Mouse (Mus musculus) intestine, embryonic 14.5 days (tissue): Measurements from ENCODE around the gene Lias. TPM values are rescaled to one million over a fixed set of nuclear protein-coding genes. Genes with fewer than 3 reads are reported as not detected.

Experiments
- ATAC-seq: fragments of 200-750 bp; cut with Nextera tagmentation; replicated peaks from 2 replicates; pipeline ENCODE4 v1.8.0; 2017; ENCODE audit warnings: low read depth, moderate number of reproducible peaks, moderate TSS enrichment, moderate library complexity; ENCODE audit not compliant: low FRiP score, low TSS enrichment
- DNase-seq: peaks from one replicate; pipeline ENCODE4 v3.0.0-alpha.2; 2018; ENCODE audit warnings: low spot score
- H3K27ac ChIP-seq: fragments of 300-500 bp; sonication (generic); 2 replicates; pipeline ENCODE4 v1.5.1; 2014; ENCODE audit warnings: low read depth, mild to moderate bottlenecking, control low read depth
- H3K27me3 ChIP-seq: fragments of 300-500 bp; sonication (generic); replicated peaks from 2 replicates; pipeline ENCODE4 v1.6.1; 2014; ENCODE audit warnings: low read length, control low read depth; ENCODE audit not compliant: control insufficient read depth, insufficient read depth
- H3K36me3 ChIP-seq: fragments of 300-500 bp; sonication (generic); 2 replicates; pipeline ENCODE4 v1.6.1; 2014; ENCODE audit warnings: low read length, control low read depth; ENCODE audit not compliant: control insufficient read depth, insufficient read depth
- H3K4me1 ChIP-seq: fragments of 300-500 bp; sonication (generic); replicated peaks from 2 replicates; pipeline ENCODE4 v1.6.1; 2014; ENCODE audit warnings: low read length, control low read depth, mixed read lengths; ENCODE audit not compliant: control insufficient read depth, insufficient read depth
- H3K4me2 ChIP-seq: fragments of 300-500 bp; sonication (generic); 2 replicates; pipeline ENCODE4 v1.6.1; 2014; ENCODE audit warnings: low read length
- H3K4me3 ChIP-seq: fragments of 300-500 bp; sonication (generic); 2 replicates; pipeline ENCODE4 v1.5.1; 2014; ENCODE audit warnings: low read depth, low read length, control low read depth, mixed read lengths
- H3K9ac ChIP-seq: fragments of 300-500 bp; sonication (generic); 2 replicates; pipeline ENCODE4 v1.6.1; 2014; ENCODE audit warnings: mild to moderate bottlenecking, low read length
- H3K9me3 ChIP-seq: fragments of 300-500 bp; sonication (generic); 2 replicates; pipeline ENCODE4 v1.6.1; 2016; ENCODE audit warnings: low read length, control low read depth; ENCODE audit not compliant: control insufficient read depth
- WGBS: fragments of 180-500 bp; shearing (Covaris S2); extraction: QIAGEN DNeasy Blood & Tissue Kit; methylation state at CpG from one replicate; pipeline ENCODE4 v1.1.7; 2014; 5-methylcytosine and 5-hydroxymethylcytosine counted together
- polyA plus RNA-seq: library from polyadenylated mRNA; unstranded; fragments of >200 nt; fragmentation: Nextera tagmentation; extraction: Ambion mirVana; gene quantifications from 2 replicates; pipeline ENCODE4 v1.2.1, GENCODE M21; 2014

Lias gene
- polyA plus RNA-seq, 1 experiment from 2014 or later: 61.9 TPM

DNA sequence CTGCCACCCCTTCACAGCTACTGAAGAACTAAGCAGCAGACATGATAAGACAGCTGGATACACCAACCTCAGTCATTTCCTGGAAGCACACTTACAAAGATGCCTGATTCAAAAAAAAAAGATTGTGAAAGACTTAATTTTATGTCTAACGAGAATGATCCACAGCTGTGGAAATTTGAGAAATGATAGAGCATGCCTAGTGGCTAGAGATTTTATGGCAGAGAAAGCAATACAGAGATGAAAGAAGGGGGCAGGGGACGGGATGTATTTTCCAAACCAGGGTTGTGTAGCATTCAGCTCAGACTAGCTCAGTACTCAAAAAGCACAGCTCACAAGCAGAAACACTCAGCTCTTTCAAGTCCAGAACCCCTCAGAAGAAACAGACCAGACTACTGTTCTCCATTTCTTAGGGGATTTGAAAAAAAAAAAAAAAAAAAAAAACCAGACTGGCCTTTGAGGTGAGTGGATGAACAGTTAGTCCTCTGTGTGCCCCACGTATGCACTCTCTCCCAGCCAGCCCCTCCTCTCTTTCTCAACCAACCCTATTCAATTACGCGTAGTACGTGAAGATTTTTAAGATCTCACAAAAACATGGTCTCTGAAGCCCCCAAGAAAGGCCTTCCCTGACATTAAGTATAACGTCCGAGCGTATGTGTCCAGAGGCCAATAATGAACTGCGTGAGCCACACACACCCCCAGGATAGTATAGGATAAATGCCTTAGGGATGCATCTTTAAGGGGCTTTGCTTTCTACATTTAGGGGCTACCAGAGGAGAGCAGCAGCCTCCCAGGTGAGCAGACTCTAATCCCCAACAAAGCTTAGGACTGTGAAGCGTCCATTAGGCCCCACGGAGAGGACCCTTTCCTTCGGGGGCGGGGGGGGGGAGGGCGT lies 43.4 kb downstream of the Lias start:
- Histone ChIP-seq H3K4me2 (peak overlapping the region; percentile 76), H3K27me3 (no peaks in the 10 kb centered on the region), H3K9ac (peak overlapping the region; percentile 78), H3K36me3 (no peaks in the 10 kb centered on the region), H3K4me1 (peaks cover 14% of the 10 kb centered on the region), H3K4me3 (peak overlapping the region; percentile 77), H3K27ac (peak overlapping the region; percentile 69), H3K9me3 (no peaks in the 10 kb centered on the region)
- DNase-seq (no peak), ATAC-seq (no peak)
- WGBS: 5% methylated on average over 15 of the region's 15 CpGs

DNA sequence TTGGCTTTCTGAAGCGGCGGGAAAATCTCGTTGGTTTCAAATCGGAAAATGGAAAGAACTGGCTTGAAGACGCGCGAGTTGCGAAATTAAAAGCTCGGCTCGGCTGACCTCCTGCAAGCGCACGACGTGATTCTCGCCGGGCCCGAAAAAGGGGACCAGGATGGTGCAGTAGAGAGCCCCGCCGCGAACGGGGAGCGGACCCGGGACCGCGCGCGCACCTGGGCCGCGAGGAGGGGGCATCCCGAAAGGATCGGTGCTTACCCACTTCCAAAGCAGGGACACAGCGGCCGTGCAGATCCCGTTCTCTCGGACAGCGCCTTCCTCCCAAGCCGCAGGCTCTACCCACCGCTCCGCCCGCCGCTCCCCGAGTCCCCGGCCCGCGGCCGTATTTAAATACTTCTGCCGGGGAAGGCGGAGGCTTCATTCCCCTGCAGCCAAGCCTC lies 44.1 kb downstream of the Lias start:
- Histone ChIP-seq H3K4me2 (peak overlapping the region; percentile 76), H3K4me1 (peaks cover 14% of the 10 kb centered on the region), H3K4me3 (peak overlapping the region; percentile 77), H3K27ac (peak overlapping the region; percentile 69), H3K36me3 (no peaks in the 10 kb centered on the region), H3K9me3 (no peaks in the 10 kb centered on the region), H3K9ac (peak overlapping the region; percentile 78), H3K27me3 (no peaks in the 10 kb centered on the region)
- ATAC-seq (no peak), DNase-seq (no peak)
- WGBS: under 1% methylated on average over 44 of the region's 47 CpGs

DNA sequence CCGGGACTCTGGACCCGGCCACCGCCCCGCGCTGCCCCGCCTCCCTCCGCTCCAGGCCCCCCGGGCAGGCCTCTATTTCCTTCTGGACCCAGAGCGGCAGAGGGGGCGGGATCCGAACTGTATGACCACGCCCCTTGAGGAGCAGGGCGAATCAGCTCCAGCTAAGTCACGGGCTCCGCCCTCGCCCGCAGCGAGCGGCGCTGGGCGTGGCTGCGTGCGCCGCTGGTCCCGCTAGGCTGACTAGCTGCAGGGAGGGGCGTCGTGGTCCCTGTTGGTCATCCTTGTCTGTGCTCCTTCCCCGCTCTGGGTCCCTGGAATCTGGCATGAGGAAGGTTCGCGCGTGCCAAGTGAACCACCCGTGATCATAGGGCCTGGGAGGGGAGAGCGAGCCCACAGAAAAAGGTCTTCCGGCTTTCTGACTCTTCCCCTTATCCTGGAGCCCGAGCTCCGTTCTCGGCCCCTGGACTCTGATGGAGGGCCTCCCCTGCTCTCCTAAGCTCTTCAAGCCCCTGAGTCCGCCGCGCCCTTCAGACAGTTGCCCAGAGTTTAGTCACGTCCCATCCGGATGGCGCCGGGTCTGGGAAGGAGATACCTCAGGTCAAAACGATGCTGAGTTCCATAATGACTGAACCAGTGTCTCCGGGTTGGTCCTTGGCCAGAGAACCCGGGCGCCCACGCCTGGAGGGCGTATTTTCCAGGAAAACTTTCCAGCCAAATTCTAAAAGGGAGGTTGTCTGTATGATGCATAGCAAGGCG lies 44.7 kb downstream of the Lias start, which contains the start of gene Ugdh:
TSS of gene Ugdh (minus strand) at position 144 of the 756 bp plus-strand sequence.
- peak; percentile 97 for ATAC-seq
- under 1% methylated on average over 51 of the region's 51 CpGs for WGBS
- no peaks in the 10 kb centered on the region for H3K9me3 ChIP-seq

DNA sequence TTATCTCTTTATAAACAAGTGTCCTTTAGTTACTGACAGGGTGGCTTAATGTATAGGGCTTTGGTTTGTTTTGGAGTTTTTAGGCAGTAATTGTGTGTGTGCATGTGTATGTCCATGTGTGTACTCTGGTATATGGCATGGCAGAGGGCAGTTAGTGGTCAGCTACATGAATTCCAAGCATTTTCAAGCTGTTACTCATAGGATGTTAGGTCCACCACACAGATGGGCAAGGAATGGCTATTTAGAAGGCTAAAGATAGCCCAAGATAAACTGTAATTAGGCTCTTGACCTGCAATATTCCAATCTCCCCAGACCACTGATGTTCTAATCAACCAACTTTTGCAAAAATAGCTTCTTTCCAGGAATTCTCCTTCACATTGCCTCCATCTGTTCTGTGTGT lies 46.7 kb downstream of the Lias start:
- Histone ChIP-seq H3K36me3 (no peaks in the 10 kb centered on the region), H3K9me3 (no peaks in the 10 kb centered on the region), H3K4me1 (peaks cover 14% of the 10 kb centered on the region), H3K4me2 (no peak overlapping the region), H3K9ac (no peak overlapping the region), H3K4me3 (no peak overlapping the region), H3K27me3 (no peaks in the 10 kb centered on the region), H3K27ac (no peak overlapping the region)
- ATAC-seq (no peak), DNase-seq (no peak)

More for the DNA sequence above, 44.7 kb downstream of the Lias start, which contains the start of gene Ugdh:
- DNase-seq: peak; percentile 94
- no peaks in the 10 kb centered on the region for H3K27me3 ChIP-seq
- peak within 1 kb of the TSS; percentile 69 for H3K27ac ChIP-seq
- H3K4me3 ChIP-seq: peak within 1 kb of the TSS; percentile 77
- peak within 1 kb of the TSS; percentile 76 for H3K4me2 ChIP-seq
- H3K36me3 ChIP-seq: no peaks in the 10 kb centered on the region
- H3K4me1 ChIP-seq: peaks cover 14% of the 10 kb centered on the region
- H3K9ac ChIP-seq: peak within 1 kb of the TSS; percentile 78

DNA sequence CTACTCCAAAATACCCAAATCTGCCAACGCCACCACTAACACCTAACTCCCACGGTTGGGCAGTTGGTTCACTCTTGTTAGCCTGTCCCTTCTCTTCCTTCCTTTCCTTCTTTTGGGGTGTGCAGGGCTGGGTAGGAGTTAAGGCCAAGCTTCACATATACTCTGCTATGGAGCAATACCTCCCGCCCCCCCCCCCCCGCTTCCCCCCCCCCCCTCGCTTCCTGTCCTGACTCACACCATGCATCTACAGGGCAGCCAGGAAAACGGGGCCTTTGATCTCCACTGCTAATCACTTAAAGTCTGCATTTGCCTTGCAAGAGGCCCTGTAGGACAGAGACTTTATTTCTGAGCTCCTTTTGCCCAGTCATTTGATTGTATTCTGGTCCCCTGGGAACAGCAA lies 53.7 kb downstream of the Lias start:
- ATAC-seq: no peak
- WGBS: 65% methylated on average over 3 of the region's 6 CpGs

DNA sequence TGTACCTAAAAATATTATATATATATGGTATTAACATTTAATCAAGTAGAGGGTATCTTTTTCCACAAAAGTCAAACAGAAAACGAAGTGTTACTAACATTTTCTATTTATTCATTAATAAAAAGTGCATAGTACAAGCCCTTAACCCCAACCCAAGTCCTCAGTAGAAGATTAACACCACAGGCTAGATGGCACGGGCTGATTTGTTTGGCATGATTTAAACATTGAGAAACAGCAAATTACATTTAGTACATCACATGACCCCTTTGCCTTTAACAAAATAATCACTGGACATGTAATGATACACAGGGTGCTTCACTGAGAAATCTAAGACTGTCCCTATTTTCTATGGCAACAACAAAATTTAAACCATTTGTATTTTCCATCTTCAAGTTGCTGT lies 55.5 kb downstream of the Lias start:
- H3K4me2 ChIP-seq: no peak overlapping the region
- peaks cover 23% of the 10 kb centered on the region; the same call in 1 of the 2 replicates for H3K36me3 ChIP-seq
- no peaks in the 10 kb centered on the region for H3K27me3 ChIP-seq
- H3K27ac ChIP-seq: no peak overlapping the region
- no peaks in the 10 kb centered on the region for H3K4me1 ChIP-seq
- WGBS: 70% methylated on average over 2 of the region's 2 CpGs
- no peaks in the 10 kb centered on the region for H3K9me3 ChIP-seq
- no peak for DNase-seq
- ATAC-seq: no peak
- H3K4me3 ChIP-seq: no peak overlapping the region
- no peak overlapping the region for H3K9ac ChIP-seq

More for the DNA sequence above, 53.7 kb downstream of the Lias start:
- no peak overlapping the region for H3K4me2 ChIP-seq
- no peaks in the 10 kb centered on the region for H3K27me3 ChIP-seq
- H3K36me3 ChIP-seq: peaks cover 17% of the 10 kb centered on the region; the same call in 1 of the 2 replicates
- H3K9me3 ChIP-seq: no peaks in the 10 kb centered on the region
- DNase-seq: no peak
- H3K4me3 ChIP-seq: no peak overlapping the region
- H3K4me1 ChIP-seq: no peaks in the 10 kb centered on the region
- H3K9ac ChIP-seq: no peak overlapping the region
- no peak overlapping the region for H3K27ac ChIP-seq

DNA sequence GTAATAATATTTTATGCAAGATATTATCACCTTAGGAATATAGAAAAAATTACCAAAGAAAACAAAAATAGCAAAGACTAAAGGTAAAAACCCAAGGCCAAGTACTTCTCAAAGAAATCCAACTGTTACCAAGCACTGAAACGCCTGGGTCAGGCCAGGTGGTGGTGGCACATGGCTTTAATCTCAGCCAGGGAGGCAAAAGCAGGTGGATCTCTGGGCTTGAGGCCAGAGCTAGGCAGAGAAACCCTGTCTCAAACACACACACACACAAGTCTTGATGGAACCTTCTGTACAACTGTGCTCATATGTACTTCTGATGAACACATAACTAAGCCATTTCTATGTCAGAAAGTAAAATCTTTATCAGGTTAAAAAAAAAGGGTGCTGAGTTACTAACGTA lies 56.5 kb downstream of the Lias start:
- 86% methylated on average over 2 of the region's 2 CpGs for WGBS
- no peaks in the 10 kb centered on the region for H3K9me3 ChIP-seq
- DNase-seq (no peak), ATAC-seq (no peak)
- H3K27ac ChIP-seq: no peak overlapping the region
- H3K4me1 ChIP-seq: no peaks in the 10 kb centered on the region
- no peak overlapping the region for H3K9ac ChIP-seq
- H3K27me3 ChIP-seq: no peaks in the 10 kb centered on the region
- H3K4me2 ChIP-seq: no peak overlapping the region
- no peak overlapping the region for H3K4me3 ChIP-seq
- peaks cover 23% of the 10 kb centered on the region; the same call in 1 of the 2 replicates for H3K36me3 ChIP-seq

DNA sequence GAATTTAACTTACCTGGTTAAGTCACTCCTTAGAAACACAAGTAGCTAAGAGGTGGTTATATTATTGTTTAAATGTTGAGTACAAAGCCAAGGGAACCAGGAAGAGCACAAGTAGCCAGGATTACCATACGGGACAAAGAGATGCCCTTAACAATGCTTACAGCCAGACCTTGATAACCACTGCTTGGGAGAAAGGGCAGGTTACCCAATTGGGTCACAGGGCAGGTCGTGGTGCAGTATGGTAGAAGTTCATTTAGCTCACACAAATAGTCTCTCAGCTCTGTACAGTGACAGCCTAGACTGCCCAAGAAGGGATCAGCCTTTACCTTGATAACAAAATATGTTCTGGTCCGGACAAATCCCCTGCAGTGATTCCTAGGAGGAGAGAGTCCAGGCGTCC lies 57.6 kb downstream of the Lias start:
- ATAC-seq (no peak), DNase-seq (no peak)
- no peak overlapping the region for H3K4me2 ChIP-seq
- no peaks in the 10 kb centered on the region for H3K4me1 ChIP-seq
- no peak overlapping the region for H3K4me3 ChIP-seq
- H3K9ac ChIP-seq: no peak overlapping the region
- H3K36me3 ChIP-seq: peaks cover 23% of the 10 kb centered on the region; the same call in 1 of the 2 replicates
- 85% methylated on average over 4 of the region's 4 CpGs for WGBS
- H3K9me3 ChIP-seq: no peaks in the 10 kb centered on the region
- H3K27me3 ChIP-seq: no peaks in the 10 kb centered on the region
- no peak overlapping the region for H3K27ac ChIP-seq
